Mouse (Mus musculus) bone marrow, adult 2 months (tissue): Measurements from ENCODE around the gene Dusp18. TPM values are rescaled to one million over a fixed set of nuclear protein-coding genes. Genes with fewer than 3 reads are reported as not detected.

Experiments used
- H3K27ac ChIP-seq: fragments of 200-500 bp; 2 replicates; pipeline ENCODE4 v1.5.1; 2012; ENCODE audit warnings: low read depth, mild to moderate bottlenecking, control low read depth, inconsistent platforms, low read length; ENCODE audit not compliant: control insufficient read depth, poor library complexity, insufficient read depth
- H3K4me1 ChIP-seq: fragments of 200-500 bp; 2 replicates; pipeline ENCODE4 v1.6.1; 2011; ENCODE audit warnings: low read length; ENCODE audit not compliant: control insufficient read depth, insufficient read depth
- H3K4me3 ChIP-seq: fragments of 200-500 bp; replicated peaks from 2 replicates; pipeline ENCODE3; 2011; ENCODE audit warnings: mild to moderate bottlenecking, low read depth, low read length, control low read depth; ENCODE audit not compliant: control insufficient read depth
- CTCF ChIP-seq: fragments of 200-500 bp; IDR thresholded peaks from 2 replicates; pipeline ENCODE4 v1.5.1; 2011; ENCODE audit warnings: low read length, control low read depth; ENCODE audit not compliant: control insufficient read depth, insufficient read depth
- POLR2A ChIP-seq: fragments of 200-500 bp; IDR thresholded peaks from 2 replicates; pipeline ENCODE4 v1.6.1; 2011; ENCODE audit warnings: low read depth, mild to moderate bottlenecking, control low read depth, low read length, borderline replicate concordance; ENCODE audit not compliant: control insufficient read depth
- WGBS: fragments of 180-500 bp; shearing (Covaris S2); methylation state at CpG from one replicate; pipeline ENCODE4 v1.1.7; 2018; 5-methylcytosine and 5-hydroxymethylcytosine counted together
- polyA plus RNA-seq: library from polyadenylated mRNA; stranded (reverse); fragments of >200 nt; gene quantifications from 2 replicates; pipeline ENCODE4 v1.2.4, GENCODE M21; 2011; ENCODE audit warnings: low replicate concordance; ENCODE audit not compliant: missing spikeins, insufficient read depth, insufficient read length

The Dusp18 gene
- polyA plus RNA-seq, 1 experiment, result 1.2 TPM

- 18% methylated on average over 6 of the region's 6 CpGs for WGBS
- Histone ChIP-seq H3K27ac (no peak overlapping the region), H3K4me1 (no peaks in the 10 kb centered on the region), H3K4me3 (no peak overlapping the region)
- TF ChIP-seq POLR2A (no peak), CTCF (no peak)
Measured at GRCm38 (mm10) chr11:3864343-3864742, 30.7 kb upstream of the Dusp18 start.

- WGBS, result 66% methylated on average over 6 of the region's 6 CpGs
- Histone ChIP-seq H3K27ac (no peak overlapping the region), H3K4me3 (no peak overlapping the region), H3K4me1 (no peaks in the 10 kb centered on the region)
- TF ChIP-seq POLR2A (no peak), CTCF (no peak)
Measured at GRCm38 (mm10) chr11:3876419-3876818, 18.6 kb upstream of the Dusp18 start.

DNA sequence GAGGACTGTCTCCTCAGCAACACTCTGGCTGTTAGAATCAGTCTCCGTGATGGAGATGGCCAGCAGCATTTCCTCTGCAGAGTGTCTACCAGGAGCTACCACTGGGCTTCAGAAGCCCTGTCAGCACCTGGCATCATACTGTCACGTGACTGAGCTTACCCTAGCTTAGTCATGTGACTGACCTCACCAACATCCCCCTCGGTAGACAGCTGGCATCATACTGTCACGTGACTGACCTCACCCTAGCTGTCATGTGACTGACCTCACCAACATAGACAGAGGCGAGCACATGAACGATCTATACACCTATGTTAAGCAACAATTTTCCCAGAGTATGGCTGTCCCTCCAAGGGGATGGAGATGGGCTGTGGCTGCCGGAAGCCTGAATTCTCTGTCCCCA is 16.4 kb upstream of the Dusp18 start:
- no peaks in the 10 kb centered on the region for H3K4me1 ChIP-seq
- H3K27ac ChIP-seq, result no peak overlapping the region
- TF ChIP-seq POLR2A (no peak), CTCF (no peak)
- WGBS, result 55% methylated on average over 7 of the region's 7 CpGs
- no peak overlapping the region for H3K4me3 ChIP-seq

DNA sequence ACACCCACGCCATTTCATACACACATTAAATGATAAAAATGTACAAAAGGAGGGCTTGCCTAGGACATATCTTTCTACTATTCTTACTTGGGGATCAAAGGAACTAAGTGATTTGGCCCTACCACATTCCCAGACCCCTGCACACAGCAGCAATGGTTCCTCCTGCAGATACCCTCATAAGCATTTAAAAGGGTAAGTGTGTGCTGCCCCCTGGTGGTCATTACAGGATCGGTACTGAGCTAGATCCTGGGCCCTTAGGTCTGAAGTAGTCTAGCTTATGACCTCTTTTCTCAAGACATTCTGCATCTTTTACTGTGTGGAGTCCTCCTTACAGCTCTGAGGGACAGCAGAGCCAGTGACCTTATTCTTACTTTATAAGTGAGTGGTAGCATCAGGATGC is 15.2 kb upstream of the Dusp18 start:
- WGBS, result 41% methylated on average over 2 of the region's 2 CpGs
- Histone ChIP-seq H3K4me1 (no peaks in the 10 kb centered on the region), H3K4me3 (no peak overlapping the region), H3K27ac (no peak overlapping the region)
- peak; percentile 70 for TF ChIP-seq CTCF
- TF ChIP-seq POLR2A, result no peak

DNA sequence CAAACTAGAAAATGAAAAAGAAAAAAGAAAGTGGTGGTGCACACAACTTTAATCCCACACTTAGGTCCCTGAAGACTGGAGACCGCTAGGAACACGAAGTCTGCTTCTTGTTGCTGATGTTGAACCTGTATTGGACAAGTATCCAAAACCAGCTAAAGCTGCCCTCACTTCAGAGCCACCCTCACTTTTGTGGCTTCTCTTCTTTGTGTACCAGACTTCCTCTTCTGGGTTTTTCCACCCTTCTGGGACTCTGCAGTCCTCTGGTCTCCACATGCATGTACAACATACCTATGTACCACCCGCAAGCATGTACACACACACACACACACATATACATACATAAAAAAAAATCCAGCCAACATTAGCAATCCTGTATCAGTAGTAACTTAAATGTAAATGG is 11.3 kb upstream of the Dusp18 start:
- Histone ChIP-seq H3K4me1 (no peaks in the 10 kb centered on the region), H3K4me3 (no peak overlapping the region), H3K27ac (no peak overlapping the region)
- WGBS, result 26% methylated on average over 3 of the region's 3 CpGs
- TF ChIP-seq CTCF, result no peak
- no peak for TF ChIP-seq POLR2A

GRCm38 (mm10) chr11:3887331-3887730 is 7.7 kb upstream of the Dusp18 start:
- Histone ChIP-seq H3K27ac (no peak overlapping the region), H3K4me1 (no peaks in the 10 kb centered on the region), H3K4me3 (no peak overlapping the region)
- 64% methylated on average over 5 of the region's 5 CpGs for WGBS
- no peak for TF ChIP-seq CTCF
- no peak for TF ChIP-seq POLR2A

- TF ChIP-seq CTCF, result no peak
- TF ChIP-seq POLR2A, result no peak
- WGBS, result 60% methylated on average over 6 of the region's 6 CpGs
- Histone ChIP-seq H3K4me1 (no peaks in the 10 kb centered on the region; the same call in 1 of the 2 replicates), H3K4me3 (no peak overlapping the region), H3K27ac (no peak overlapping the region)
Measured at GRCm38 (mm10) chr11:3893970-3894369, 1.1 kb upstream of the Dusp18 start.

GRCm38 (mm10) chr11:3895458-3895857 is 418 bp downstream of the Dusp18 start:
- H3K4me1 ChIP-seq, result no peaks in the 10 kb centered on the region; the same call in 1 of the 2 replicates
- no peak for TF ChIP-seq POLR2A
- TF ChIP-seq CTCF, result no peak
- H3K27ac ChIP-seq, result no peak overlapping the region
- WGBS, result under 1% methylated on average over 10 of the region's 10 CpGs
- H3K4me3 ChIP-seq, result no peak overlapping the region

DNA sequence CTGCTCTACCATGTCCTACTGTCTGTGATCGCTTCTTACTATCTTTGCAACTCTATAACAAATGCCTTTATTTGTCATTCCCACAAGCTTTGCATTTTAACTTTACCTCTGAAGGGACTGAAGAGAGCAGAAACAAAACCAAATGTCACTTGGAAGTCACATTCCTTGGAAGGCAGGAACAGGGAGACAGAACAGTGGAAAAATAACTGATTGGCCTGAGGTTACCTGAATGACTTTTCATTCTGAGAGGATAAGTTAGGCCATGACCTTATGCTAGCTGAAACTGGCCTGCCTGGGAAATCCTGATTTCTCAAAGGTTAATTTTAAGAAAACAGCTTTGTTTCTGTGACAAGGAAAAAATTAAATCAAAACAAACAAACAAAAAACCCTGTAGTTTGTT is 893 bp downstream of the Dusp18 start:
- Histone ChIP-seq H3K4me3 (no peak overlapping the region), H3K4me1 (no peaks in the 10 kb centered on the region; the same call in 1 of the 2 replicates), H3K27ac (no peak overlapping the region)
- whole genome bisulfite sequencing, result 70% methylated on average over 1 of the region's 1 CpGs
- no peak for TF ChIP-seq POLR2A
- no peak for TF ChIP-seq CTCF
